Comparison of ENCODE assay signal across 9 mouse cellular contexts in the genomic region with DNA sequence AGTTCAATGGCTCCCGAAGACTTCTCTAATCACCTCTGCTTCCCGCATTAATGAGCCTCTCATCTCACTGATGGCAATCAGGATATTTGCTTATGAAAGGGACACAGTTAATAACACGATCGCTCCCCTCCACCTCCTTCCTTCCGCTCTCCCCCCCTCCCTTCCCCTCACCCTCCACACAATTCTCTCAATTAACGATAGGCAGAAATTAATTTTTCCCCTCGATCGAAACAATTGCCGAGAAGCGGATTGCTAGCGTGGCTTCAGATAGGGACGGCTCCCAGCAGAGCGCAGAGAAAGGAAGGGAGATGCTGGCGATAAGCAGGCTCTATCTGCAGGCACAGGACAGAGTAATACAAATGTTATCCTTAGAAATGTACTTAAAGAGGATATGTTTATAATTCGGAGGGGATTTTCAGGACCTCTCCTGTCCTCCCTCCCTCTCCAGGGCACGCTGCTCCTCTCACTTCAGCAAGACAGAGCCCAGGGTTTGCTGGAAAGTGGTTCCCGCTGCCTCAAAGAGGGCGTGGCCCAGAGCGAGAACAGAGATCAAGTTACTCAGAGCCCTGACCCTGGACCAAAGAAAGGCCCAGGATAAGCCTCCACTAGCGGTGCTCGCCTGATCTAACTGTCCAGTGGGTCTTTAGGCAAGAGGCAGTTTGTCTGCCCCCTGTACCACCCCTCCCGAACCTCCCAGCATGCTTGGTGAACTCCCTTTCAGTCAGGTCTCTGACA. TPM values are rescaled to one million over a fixed set of nuclear protein-coding genes. Genes with fewer than 3 reads are reported as not detected.
DNase-seq lines count a peak whose midpoint lies in the region; ATAC-seq and TF ChIP-seq lines count a peak whose summit lies in the region.
"Had no signal": no experiment of that assay in that cellular context is flagged by ENCODE, and none has a peak within 500 bp of the region (broad histone marks: within the 10 kb centered on the region; RNA-seq: fewer than 3 reads in every experiment).

No protein-coding gene starts in this region.

- H3K4me3 ChIP-seq in lung, embryonic 14.5 days (ENCODE audit: low read depth, low read length) = no peak overlapping the region
- no peak overlapping the region for H3K4me3 ChIP-seq in embryonic facial prominence, embryonic 14.5 days (ENCODE audit: low read depth, low read length)
- H3K4me3 ChIP-seq in limb, embryonic 13.5 days = peak overlapping the region; percentile 12; the same call in 1 of the 2 replicates
- no peak overlapping the region for H3K4me3 ChIP-seq in stomach, embryonic 14.5 days (ENCODE audit: low read depth, low read length)

- H3K27me3 ChIP-seq in lung, embryonic 14.5 days (ENCODE audit: insufficient read depth, low read length) = peaks cover 51% of the 10 kb centered on the region
- H3K27me3 ChIP-seq in embryonic facial prominence, embryonic 14.5 days (replicated peaks; ENCODE audit: control insufficient read depth, insufficient read depth, low read length) = peaks cover 76% of the 10 kb centered on the region
- peaks cover 84% of the 10 kb centered on the region for H3K27me3 ChIP-seq in limb, embryonic 13.5 days
- H3K27me3 ChIP-seq in stomach, embryonic 14.5 days (ENCODE audit: control insufficient read depth, insufficient read depth, low read length) = peaks cover 28% of the 10 kb centered on the region

- no peaks in the 10 kb centered on the region for H3K36me3 ChIP-seq in lung, embryonic 14.5 days (ENCODE audit: insufficient read depth)
- H3K36me3 ChIP-seq in embryonic facial prominence, embryonic 14.5 days (ENCODE audit: control insufficient read depth, insufficient read depth, low read length) = no peaks in the 10 kb centered on the region
- H3K36me3 ChIP-seq in limb, embryonic 13.5 days = no peaks in the 10 kb centered on the region
- H3K36me3 ChIP-seq in stomach, embryonic 14.5 days (ENCODE audit: control insufficient read depth, insufficient read depth, low read length) = no peaks in the 10 kb centered on the region

- TF ChIP-seq CTCF in lung, embryonic 14.5 days (IDR thresholded peaks at IDR 0.05; ENCODE audit: low read depth) = no peak

- H3K9ac ChIP-seq in lung, embryonic 14.5 days = no peak overlapping the region
- H3K9ac ChIP-seq in embryonic facial prominence, embryonic 14.5 days (ENCODE audit: low read depth, low read length) = no peak overlapping the region
- H3K9ac ChIP-seq in limb, embryonic 13.5 days = no peak overlapping the region
- H3K9ac ChIP-seq in stomach, embryonic 14.5 days (replicated peaks; ENCODE audit: low read depth, low read length) = no peak overlapping the region

- peak overlapping the region; percentile 49 for H3K4me2 ChIP-seq in lung, embryonic 14.5 days
- H3K4me2 ChIP-seq in embryonic facial prominence, embryonic 14.5 days (ENCODE audit: low read depth, low read length) = no peak overlapping the region
- H3K4me2 ChIP-seq in limb, embryonic 13.5 days (replicated peaks) = peak overlapping the region; percentile 45
- H3K4me2 ChIP-seq in stomach, embryonic 14.5 days (replicated peaks; ENCODE audit: low read depth, low read length) = peak overlapping the region; percentile 8; the same call in 1 of the 2 replicates

- DNase-seq in lung, embryonic 14.5 days = peak; percentile 67
- DNase-seq in lung, postnatal 14 days = no peak
- DNase-seq in embryonic facial prominence, embryonic 14.5 days (ENCODE audit: low spot score) = peak; percentile 14
- no peak for DNase-seq in thymus, postnatal 14 days
- no peak for DNase-seq in right cerebral cortex, postnatal 36 days (ENCODE audit: low spot score in 2 of 2)
- no peak for DNase-seq in layer of hippocampus, postnatal 25 days (ENCODE audit: extremely low spot score in 1 of 2, low spot score in 1 of 2)
- DNase-seq: kidney, adult 8-10 months had no signal

- no peak overlapping the region for H3K27ac ChIP-seq in lung, embryonic 14.5 days (ENCODE audit: low read depth)
- no peak overlapping the region for H3K27ac ChIP-seq in embryonic facial prominence, embryonic 14.5 days (replicated peaks; ENCODE audit: low read depth, low read length)
- H3K27ac ChIP-seq in limb, embryonic 13.5 days = no peak overlapping the region
- no peak overlapping the region for H3K27ac ChIP-seq in stomach, embryonic 14.5 days (ENCODE audit: low read length)

- H3K9me3 ChIP-seq in lung, embryonic 14.5 days (ENCODE audit: low read depth, low read length) = no peaks in the 10 kb centered on the region
- H3K9me3 ChIP-seq in embryonic facial prominence, embryonic 14.5 days (ENCODE audit: control insufficient read depth, low read length) = no peaks in the 10 kb centered on the region
- no peaks in the 10 kb centered on the region for H3K9me3 ChIP-seq in limb, embryonic 13.5 days
- H3K9me3 ChIP-seq in stomach, embryonic 14.5 days (ENCODE audit: control insufficient read depth, low read depth, low read length) = no peaks in the 10 kb centered on the region

- H3K4me1 ChIP-seq in lung, embryonic 14.5 days (ENCODE audit: insufficient read depth) = no peaks in the 10 kb centered on the region
- H3K4me1 ChIP-seq in embryonic facial prominence, embryonic 14.5 days (ENCODE audit: control insufficient read depth, insufficient read depth, low read length) = no peaks in the 10 kb centered on the region
- peaks cover 20% of the 10 kb centered on the region for H3K4me1 ChIP-seq in limb, embryonic 13.5 days
- no peaks in the 10 kb centered on the region for H3K4me1 ChIP-seq in stomach, embryonic 14.5 days (ENCODE audit: control insufficient read depth, insufficient read depth, low read length)

- ATAC-seq in lung, embryonic 14.5 days (ENCODE audit: insufficient read depth) = peak; percentile 71
- no peak for ATAC-seq in embryonic facial prominence, embryonic 14.5 days (ENCODE audit: low read depth)
- no peak for ATAC-seq in limb, embryonic 13.5 days (ENCODE audit: low FRiP score, low read depth)
- ATAC-seq in stomach, embryonic 14.5 days (ENCODE audit: insufficient number of reproducible peaks, insufficient read depth, low FRiP score, low read depth) = no peak

- under 1% methylated on average over 22 of the region's 22 CpGs for WGBS in lung, embryonic 14.5 days
- 2% methylated on average over 22 of the region's 22 CpGs for WGBS in embryonic facial prominence, embryonic 14.5 days
- WGBS in limb, embryonic 13.5 days = under 1% methylated on average over 22 of the region's 22 CpGs
- WGBS in stomach, embryonic 14.5 days = 2% methylated on average over 22 of the region's 22 CpGs

RNA-seq across cellular contexts. Expression of a gene that starts 24.8 kb away (rescaled TPM):
- polyA plus RNA-seq in lung, embryonic 14.5 days (2014; fragmentation: Nextera tagmentation; extraction: Ambion mirVana) = 16.1 and 18.2 TPM in 2 replicates
- polyA plus RNA-seq in embryonic facial prominence, embryonic 14.5 days (2014; fragmentation: Nextera tagmentation; extraction: Ambion mirVana) = 14.8 and 14.9 TPM in 2 replicates
- 20.0 and 20.3 TPM in 2 replicates for polyA plus RNA-seq in limb, embryonic 13.5 days (2015; fragmentation: Nextera tagmentation; extraction: Ambion mirVana)
- polyA plus RNA-seq in stomach, embryonic 14.5 days (2014; fragmentation: Nextera tagmentation; extraction: Ambion mirVana) = 19.0 and 19.6 TPM in 2 replicates
- 10 to 100 TPM; 31.5 to 34.7 TPM for total RNA-seq in layer of hippocampus, postnatal 25 days (2021)

Comparison
In these comparisons a context has a peak if more than half of its experiments do, and no peak if none do; other contexts are left out.
1. DNase-seq: peak in lung, embryonic 14.5 days (single experiment) and embryonic facial prominence, embryonic 14.5 days (single experiment); none in lung, postnatal 14 days (single experiment), thymus, postnatal 14 days (single experiment), right cerebral cortex, postnatal 36 days (0 of 2) and layer of hippocampus, postnatal 25 days (0 of 2).